Mouse (Mus musculus): ENCODE data around the gene Lhx5.

Gene Lhx5

GRCm38 (mm10) chr5:120431001-120431583 lies 407 bp upstream of the Lhx5 start:
- no peak for DNase-seq (ENCODE audit: extremely low spot score, low read depth, low spot score)

- no peak for DNase-seq (ENCODE audit: extremely low spot score, low read depth, low spot score)
Measured at GRCm38 (mm10) chr5:120432486-120433015, 1.1 kb downstream of the Lhx5 start.

GRCm38 (mm10) chr5:120433135-120433760 lies 1.7 kb downstream of the Lhx5 start:
- no peak for DNase-seq (ENCODE audit: extremely low spot score, low read depth, low spot score)

- DNase-seq (ENCODE audit: extremely low spot score, low read depth, low spot score), result no peak
Measured at GRCm38 (mm10) chr5:120434231-120434735, 2.8 kb downstream of the Lhx5 start.

GRCm38 (mm10) chr5:120435006-120435681 lies 3.6 kb downstream of the Lhx5 start:
- no peak for DNase-seq (ENCODE audit: extremely low spot score, low read depth, low spot score)

GRCm38 (mm10) chr5:120435731-120436501 lies 4.4 kb downstream of the Lhx5 start:
- no peak for DNase-seq (ENCODE audit: extremely low spot score, low read depth, low spot score)

GRCm38 (mm10) chr5:120436885-120437495 lies 5.5 kb downstream of the Lhx5 start:
- DNase-seq (ENCODE audit: extremely low spot score, low read depth, low spot score), result no peak

GRCm38 (mm10) chr5:120437539-120437938 lies 6.0 kb downstream of the Lhx5 start:
- no peak for DNase-seq (ENCODE audit: extremely low spot score, low read depth, low spot score)

GRCm38 (mm10) chr5:120437986-120438385 lies 6.5 kb downstream of the Lhx5 start:
- DNase-seq (ENCODE audit: extremely low spot score, low read depth, low spot score), result no peak

- DNase-seq (ENCODE audit: extremely low spot score, low read depth, low spot score), result no peak
Measured at GRCm38 (mm10) chr5:120438469-120438868, 7.0 kb downstream of the Lhx5 start.

- no peak for DNase-seq (ENCODE audit: extremely low spot score, low read depth, low spot score)
Measured at GRCm38 (mm10) chr5:120438991-120439710, 7.7 kb downstream of the Lhx5 start.

- no peak for DNase-seq (ENCODE audit: extremely low spot score, low read depth, low spot score)
Measured at GRCm38 (mm10) chr5:120439887-120440670, 8.6 kb downstream of the Lhx5 start.

GRCm38 (mm10) chr5:120440733-120441132 lies 9.2 kb downstream of the Lhx5 start:
- DNase-seq (ENCODE audit: extremely low spot score, low read depth, low spot score), result no peak

GRCm38 (mm10) chr5:120447305-120447704 lies 15.8 kb downstream of the Lhx5 start:
- DNase-seq (ENCODE audit: extremely low spot score, low read depth, low spot score), result no peak

GRCm38 (mm10) chr5:120454756-120455337 lies 23.3 kb downstream of the Lhx5 start:
- no peak for DNase-seq (ENCODE audit: extremely low spot score, low read depth, low spot score)

GRCm38 (mm10) chr5:120456253-120456652 lies 24.8 kb downstream of the Lhx5 start:
- DNase-seq (ENCODE audit: extremely low spot score, low read depth, low spot score), result no peak

GRCm38 (mm10) chr5:120456841-120457554 lies 25.5 kb downstream of the Lhx5 start:
- DNase-seq (ENCODE audit: extremely low spot score, low read depth, low spot score), result no peak

- peak; percentile 73 for DNase-seq (ENCODE audit: extremely low spot score, low read depth, low spot score)
Measured at GRCm38 (mm10) chr5:120457628-120458027, 26.1 kb downstream of the Lhx5 start.

Measured in hindlimb bud, embryonic 11.5 days (tissue).